Mouse (Mus musculus) lung, postnatal 4 days (tissue): Measurements from ENCODE around the gene Cplx3.

Experiments used
- DNase-seq, 2 experiments: peaks; one replicate each; pipeline ENCODE4 v3.0.0; 2021

Gene Cplx3

GRCm38 (mm10) chr9:57557215-57557614 is 48.9 kb downstream of the Cplx3 start:
- DNase-seq, result no peak

DNA sequence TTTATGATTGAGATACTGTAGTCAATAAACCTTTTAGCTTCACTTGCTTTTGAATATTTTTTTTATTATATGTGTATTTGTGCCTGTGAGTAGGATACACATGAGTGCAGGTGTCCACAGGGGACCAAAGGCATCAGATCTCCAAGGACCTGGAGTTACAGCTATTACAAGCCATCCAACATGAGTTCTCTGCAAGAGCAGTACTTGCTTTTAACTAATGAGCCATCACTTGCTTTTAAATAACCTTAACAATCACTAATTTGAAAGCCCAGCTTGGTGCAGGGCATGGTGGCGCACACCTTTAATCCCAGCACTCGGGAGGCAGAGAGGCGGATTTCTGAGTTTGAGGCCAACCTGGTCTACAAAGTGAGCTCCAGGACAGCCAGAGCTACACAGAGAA is 51.3 kb downstream of the Cplx3 start:
- no peak for DNase-seq

DNA sequence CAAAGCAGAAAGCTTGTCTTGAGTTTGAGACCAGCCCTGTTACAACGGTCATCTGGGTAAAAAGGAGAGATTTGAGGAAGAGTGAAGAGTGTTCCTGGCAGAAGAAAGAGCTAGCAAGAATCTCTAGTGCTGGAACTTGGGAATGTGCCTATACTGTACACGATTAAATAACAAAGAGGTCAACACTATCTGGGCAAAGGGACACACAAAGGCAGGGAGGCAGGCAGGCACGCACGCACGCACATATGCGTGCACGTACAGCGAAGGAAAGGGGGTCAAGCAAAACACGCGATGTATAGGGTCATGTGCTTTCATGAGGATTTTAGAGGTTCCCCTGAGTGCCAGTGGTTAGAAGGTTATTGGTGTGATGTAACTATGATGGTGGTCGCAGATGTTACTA is 53.0 kb downstream of the Cplx3 start:
- DNase-seq, result no peak

GRCm38 (mm10) chr9:57552139-57552887 is 53.8 kb downstream of the Cplx3 start, which contains the start of gene Mpi:
TSS of gene Mpi (minus strand) at chr9:57552763.
- DNase-seq, result peak; percentile 66 to 73

DNA sequence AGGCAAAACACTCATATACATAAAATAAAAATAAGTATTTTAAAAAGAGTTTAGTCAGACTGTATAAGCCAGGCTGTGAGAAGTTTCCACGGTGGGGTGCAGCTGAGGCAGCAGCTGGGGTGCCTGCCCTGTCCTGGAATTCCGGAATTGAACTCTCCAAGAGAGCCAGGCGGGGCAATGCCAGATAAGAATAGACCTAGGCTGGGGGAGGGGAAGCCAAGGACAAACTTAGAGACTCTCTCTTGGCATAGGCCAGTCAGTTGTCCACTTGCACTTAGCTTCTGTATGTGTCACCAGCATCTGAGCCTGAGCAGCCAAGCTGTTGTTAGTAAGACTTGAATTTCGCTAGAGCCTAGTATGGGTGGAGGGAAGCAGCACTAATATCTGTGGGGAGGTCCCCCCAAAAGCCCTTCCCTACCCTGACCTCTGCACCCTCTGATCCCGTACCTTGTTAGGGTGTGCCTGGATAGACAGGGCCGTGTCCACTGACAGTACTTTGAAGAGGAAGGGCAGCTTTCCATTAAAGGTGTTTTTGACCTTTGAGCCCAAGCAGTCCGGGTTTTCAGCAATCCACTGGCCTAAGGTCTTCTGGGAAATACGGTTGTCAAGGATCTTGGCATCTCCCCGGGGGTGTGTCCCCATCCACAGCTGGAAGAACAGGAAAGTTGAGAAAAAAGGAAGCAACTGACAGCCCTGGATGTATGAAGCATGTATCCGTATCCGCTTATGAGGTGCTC is 55.8 kb downstream of the Cplx3 start:
- peak in 1 of 2 experiments; percentile 33 for DNase-seq
